Mouse (Mus musculus) limb, embryonic 14.5 days (tissue): Measurements from ENCODE around the gene Cox6b1. TPM values are rescaled to one million over a fixed set of nuclear protein-coding genes. Genes with fewer than 3 reads are reported as not detected.

ENCODE experiments used
- ATAC-seq: fragments of 200-750 bp; cut with Nextera tagmentation; 2 replicates; pipeline ENCODE4 v1.8.0; 2017; ENCODE audit warnings: low read depth, moderate number of reproducible peaks, moderate TSS enrichment; ENCODE audit not compliant: low FRiP score
- DNase-seq: peaks from one replicate; pipeline ENCODE4 v3.0.0-alpha.2; 2015; ENCODE audit warnings: low spot score
- H3K27ac ChIP-seq: fragments of 300-500 bp; sonication (generic); replicated peaks from 2 replicates; pipeline ENCODE4 v1.5.1; 2014; ENCODE audit warnings: low read depth, mild to moderate bottlenecking, low read length, moderate library complexity, mixed read lengths
- H3K27me3 ChIP-seq: fragments of 300-500 bp; sonication (generic); 2 replicates; pipeline ENCODE4 v1.6.1; 2014; ENCODE audit warnings: low read length, mixed read lengths; ENCODE audit not compliant: control insufficient read depth, insufficient read depth
- H3K36me3 ChIP-seq: fragments of 300-500 bp; sonication (generic); 2 replicates; pipeline ENCODE4 v1.6.1; 2014; ENCODE audit warnings: mild to moderate bottlenecking, low read length, moderate library complexity, mixed read lengths; ENCODE audit not compliant: control insufficient read depth, insufficient read depth
- H3K4me1 ChIP-seq: fragments of 300-500 bp; sonication (generic); 2 replicates; pipeline ENCODE4 v1.6.1; 2014; ENCODE audit warnings: antibody characterized with exemption, low read length, mixed read lengths; ENCODE audit not compliant: control insufficient read depth, insufficient read depth
- H3K4me2 ChIP-seq: fragments of 300-500 bp; sonication (generic); replicated peaks from 2 replicates; pipeline ENCODE4 v1.6.1; 2014; ENCODE audit warnings: low read depth, mild to moderate bottlenecking, low read length, moderate library complexity; ENCODE audit not compliant: severe bottlenecking
- H3K4me3 ChIP-seq: fragments of 300-500 bp; sonication (generic); replicated peaks from 2 replicates; pipeline ENCODE4 v1.5.1; 2014; ENCODE audit warnings: low read length
- H3K9ac ChIP-seq: fragments of 300-500 bp; sonication (generic); 2 replicates; pipeline ENCODE4 v1.6.1; 2014; ENCODE audit warnings: mild to moderate bottlenecking, low read depth, low read length, moderate library complexity; ENCODE audit not compliant: severe bottlenecking
- H3K9me3 ChIP-seq: fragments of 300-500 bp; sonication (generic); 2 replicates; pipeline ENCODE4 v1.6.1; 2016; ENCODE audit warnings: low read length; ENCODE audit not compliant: control insufficient read depth
- POLR2A ChIP-seq: fragments of 200-500 bp; IDR thresholded peaks from 2 replicates; pipeline ENCODE4 v1.8.0; 2012; ENCODE audit warnings: inconsistent platforms, mild to moderate bottlenecking, moderate library complexity, borderline replicate concordance; ENCODE audit not compliant: insufficient read depth, insufficient read length; ENCODE audit errors: extremely low read depth
- WGBS: fragments of 180-500 bp; shearing (Covaris S2); extraction: QIAGEN DNeasy Blood & Tissue Kit; methylation state at CpG from one replicate; pipeline ENCODE4 v1.1.7; 2014; 5-methylcytosine and 5-hydroxymethylcytosine counted together
- microRNA-seq: library from miRNA; unstranded; fragments of <30 nt; microRNA quantifications from one replicate; pipeline ENCODE4, GENCODE M21; 2016
- polyA plus RNA-seq, 2 experiments: library from polyadenylated mRNA; depleted of rRNA in 1 of 2; stranded (reverse) in 1 of 2; unstranded in 1 of 2; fragments of >200 nt; fragmentation: Nextera tagmentation in 1 of 2; extraction: Ambion mirVana in 1 of 2; gene quantifications; 2 replicates each; pipeline versions ENCODE4 v1.2.1 to v1.2.3; 2012 to 2014

The Cox6b1 gene
- polyA plus RNA-seq, 2 experiments: 677 to 875 TPM

- no peak overlapping the region for H3K4me3 ChIP-seq
- H3K9ac ChIP-seq: no peak overlapping the region
- TF ChIP-seq POLR2A: no peak
- DNase-seq (no peak), ATAC-seq (no peak)
- H3K27me3 ChIP-seq: no peaks in the 10 kb centered on the region
- peaks cover 67% of the 10 kb centered on the region for H3K36me3 ChIP-seq
- no peak overlapping the region for H3K27ac ChIP-seq
- no peaks in the 10 kb centered on the region for H3K9me3 ChIP-seq
- 86% methylated on average over 11 of the region's 11 CpGs for WGBS
- peaks cover 5% of the 10 kb centered on the region; the same call in 1 of the 2 replicates for H3K4me1 ChIP-seq
- H3K4me2 ChIP-seq: no peak overlapping the region
Measured at GRCm38 (mm10) chr7:30567555-30567954, 58.4 kb downstream of the Cox6b1 start.

Small RNA genes within 50 kb of the gene (microRNA-seq; reads per million reads assigned to microRNA genes)
- not detected for gene Mir3569

Other genes with a start within 250 kb of the Cox6b1 start
Only the 30 nearest of the 32 such genes appear.
- 54.2 and 79.2 TPM in 2 replicates for gene Tyrobp, start 212.4 kb downstream of the Cox6b1 start, polyA plus RNA-seq (2012; rRNA removed)
- 69.8 and 84.7 TPM in 2 replicates for gene Tyrobp, start 212.4 kb downstream of the Cox6b1 start, polyA plus RNA-seq (2014; fragmentation: Nextera tagmentation; extraction: Ambion mirVana)
- 1.9 and 2.2 TPM in 2 replicates for gene Hcst, start 206.3 kb downstream of the Cox6b1 start, polyA plus RNA-seq (2012; rRNA removed)
- 0.70 and 3.0 TPM in 2 replicates for gene Hcst, start 206.3 kb downstream of the Cox6b1 start, polyA plus RNA-seq (2014; fragmentation: Nextera tagmentation; extraction: Ambion mirVana)
- 3.0 and 3.5 TPM in 2 replicates for gene Nfkbid, start 204.4 kb downstream of the Cox6b1 start, polyA plus RNA-seq (2012; rRNA removed)
- gene Nfkbid, start 204.4 kb downstream of the Cox6b1 start, polyA plus RNA-seq (2014; fragmentation: Nextera tagmentation; extraction: Ambion mirVana): 1.7 and 2.2 TPM in 2 replicates
- gene Aplp1, start 180.6 kb downstream of the Cox6b1 start, polyA plus RNA-seq (2012; rRNA removed): 41.9 and 55.5 TPM in 2 replicates
- 31.4 and 37.4 TPM in 2 replicates for gene Aplp1, start 180.6 kb downstream of the Cox6b1 start, polyA plus RNA-seq (2014; fragmentation: Nextera tagmentation; extraction: Ambion mirVana)
- 0.06 and 0.13 TPM in 2 replicates for gene Kirrel2, start 168.5 kb downstream of the Cox6b1 start, polyA plus RNA-seq (2012; rRNA removed)
- gene Kirrel2, start 168.5 kb downstream of the Cox6b1 start, polyA plus RNA-seq (2014; fragmentation: Nextera tagmentation; extraction: Ambion mirVana): 0.07 TPM in 1 of 2 replicates, not detected in the other
- 0.03 and 0.06 TPM in 2 replicates for gene Nphs1, start 167.8 kb downstream of the Cox6b1 start, polyA plus RNA-seq (2012; rRNA removed)
- gene Nphs1, start 167.8 kb downstream of the Cox6b1 start, polyA plus RNA-seq (2014; fragmentation: Nextera tagmentation; extraction: Ambion mirVana): 0.14 and 0.23 TPM in 2 replicates
- 0.04 and 0.11 TPM in 2 replicates for gene Prodh2, start 132.5 kb downstream of the Cox6b1 start, polyA plus RNA-seq (2012; rRNA removed)
- not detected in 2 replicates for gene Prodh2, start 132.5 kb downstream of the Cox6b1 start, polyA plus RNA-seq (2014; fragmentation: Nextera tagmentation; extraction: Ambion mirVana)
- 66.1 and 91.7 TPM in 2 replicates for gene Arhgap33, start 91.1 kb downstream of the Cox6b1 start, polyA plus RNA-seq (2012; rRNA removed)
- 9.7 and 14.2 TPM in 2 replicates for gene Arhgap33, start 91.1 kb downstream of the Cox6b1 start, polyA plus RNA-seq (2014; fragmentation: Nextera tagmentation; extraction: Ambion mirVana)
- gene Hspb6, start 74.0 kb downstream of the Cox6b1 start, polyA plus RNA-seq (2012; rRNA removed): 15.4 and 18.6 TPM in 2 replicates
- gene Hspb6, start 74.0 kb downstream of the Cox6b1 start, polyA plus RNA-seq (2014; fragmentation: Nextera tagmentation; extraction: Ambion mirVana): 15.7 and 16.8 TPM in 2 replicates
- gene Proser3, start 73.9 kb downstream of the Cox6b1 start, polyA plus RNA-seq (2012; rRNA removed): 31.8 and 47.3 TPM in 2 replicates
- 9.4 and 10.8 TPM in 2 replicates for gene Proser3, start 73.9 kb downstream of the Cox6b1 start, polyA plus RNA-seq (2014; fragmentation: Nextera tagmentation; extraction: Ambion mirVana)
- 35.8 and 38.7 TPM in 2 replicates for gene Lin37, start 66.3 kb downstream of the Cox6b1 start, polyA plus RNA-seq (2012; rRNA removed)
- 38.5 and 45.8 TPM in 2 replicates for gene Lin37, start 66.3 kb downstream of the Cox6b1 start, polyA plus RNA-seq (2014; fragmentation: Nextera tagmentation; extraction: Ambion mirVana)
- gene U2af1l4, start 62.9 kb downstream of the Cox6b1 start, polyA plus RNA-seq (2012; rRNA removed): 71.8 and 75.8 TPM in 2 replicates
- 95.6 and 99.2 TPM in 2 replicates for gene U2af1l4, start 62.9 kb downstream of the Cox6b1 start, polyA plus RNA-seq (2014; fragmentation: Nextera tagmentation; extraction: Ambion mirVana)
- gene Gm49396, start 62.8 kb downstream of the Cox6b1 start, polyA plus RNA-seq (2012; rRNA removed): 7.3 and 8.9 TPM in 2 replicates
- 5.0 and 7.4 TPM in 2 replicates for gene Gm49396, start 62.8 kb downstream of the Cox6b1 start, polyA plus RNA-seq (2014; fragmentation: Nextera tagmentation; extraction: Ambion mirVana)
- 141 and 161 TPM in 2 replicates for gene Psenen, start 62.5 kb downstream of the Cox6b1 start, polyA plus RNA-seq (2012; rRNA removed)
- gene Psenen, start 62.5 kb downstream of the Cox6b1 start, polyA plus RNA-seq (2014; fragmentation: Nextera tagmentation; extraction: Ambion mirVana): 136 and 137 TPM in 2 replicates
- 5.2 and 6.0 TPM in 2 replicates for gene Igflr1, start 60.7 kb downstream of the Cox6b1 start, polyA plus RNA-seq (2012; rRNA removed)
- 1.7 and 4.9 TPM in 2 replicates for gene Igflr1, start 60.7 kb downstream of the Cox6b1 start, polyA plus RNA-seq (2014; fragmentation: Nextera tagmentation; extraction: Ambion mirVana)
- 62.0 and 73.8 TPM in 2 replicates for gene Kmt2b, start 37.4 kb downstream of the Cox6b1 start, polyA plus RNA-seq (2012; rRNA removed)
- 13.1 and 15.4 TPM in 2 replicates for gene Kmt2b, start 37.4 kb downstream of the Cox6b1 start, polyA plus RNA-seq (2014; fragmentation: Nextera tagmentation; extraction: Ambion mirVana)
- 0.51 and 0.55 TPM in 2 replicates for gene Zbtb32, start 27.2 kb downstream of the Cox6b1 start, polyA plus RNA-seq (2012; rRNA removed)
- 0.62 and 0.67 TPM in 2 replicates for gene Zbtb32, start 27.2 kb downstream of the Cox6b1 start, polyA plus RNA-seq (2014; fragmentation: Nextera tagmentation; extraction: Ambion mirVana)
- 4.7 and 5.7 TPM in 2 replicates for gene Upk1a, start 13.3 kb downstream of the Cox6b1 start, polyA plus RNA-seq (2012; rRNA removed)
- 1.2 and 1.7 TPM in 2 replicates for gene Upk1a, start 13.3 kb downstream of the Cox6b1 start, polyA plus RNA-seq (2014; fragmentation: Nextera tagmentation; extraction: Ambion mirVana)
- 0.17 TPM in 1 of 2 replicates, not detected in the other for gene Etv2, start 9.7 kb upstream of the Cox6b1 start, polyA plus RNA-seq (2012; rRNA removed)
- gene Etv2, start 9.7 kb upstream of the Cox6b1 start, polyA plus RNA-seq (2014; fragmentation: Nextera tagmentation; extraction: Ambion mirVana): 0.19 TPM in 1 of 2 replicates, not detected in the other
- gene Rbm42, start 24.2 kb upstream of the Cox6b1 start, polyA plus RNA-seq (2012; rRNA removed): 68.1 and 87.7 TPM in 2 replicates
- 107 and 113 TPM in 2 replicates for gene Rbm42, start 24.2 kb upstream of the Cox6b1 start, polyA plus RNA-seq (2014; fragmentation: Nextera tagmentation; extraction: Ambion mirVana)
- gene Haus5, start 38.8 kb upstream of the Cox6b1 start, polyA plus RNA-seq (2012; rRNA removed): 38.8 and 45.0 TPM in 2 replicates
- 35.0 and 35.6 TPM in 2 replicates for gene Haus5, start 38.8 kb upstream of the Cox6b1 start, polyA plus RNA-seq (2014; fragmentation: Nextera tagmentation; extraction: Ambion mirVana)
- not detected in 2 replicates for gene Pmis2, start 45.5 kb upstream of the Cox6b1 start, polyA plus RNA-seq (2012; rRNA removed)
- not detected in 2 replicates for gene Pmis2, start 45.5 kb upstream of the Cox6b1 start, polyA plus RNA-seq (2014; fragmentation: Nextera tagmentation; extraction: Ambion mirVana)
- gene 2200002J24Rik, start 72.8 kb upstream of the Cox6b1 start, polyA plus RNA-seq (2012; rRNA removed): 0.44 TPM in 1 of 2 replicates, not detected in the other
- gene 2200002J24Rik, start 72.8 kb upstream of the Cox6b1 start, polyA plus RNA-seq (2014; fragmentation: Nextera tagmentation; extraction: Ambion mirVana): 0.51 TPM in 1 of 2 replicates, not detected in the other
- gene Atp4a, start 86.1 kb upstream of the Cox6b1 start, polyA plus RNA-seq (2012; rRNA removed): 0.89 and 1.0 TPM in 2 replicates
- 0.30 and 0.48 TPM in 2 replicates for gene Atp4a, start 86.1 kb upstream of the Cox6b1 start, polyA plus RNA-seq (2014; fragmentation: Nextera tagmentation; extraction: Ambion mirVana)
- 178 and 233 TPM in 2 replicates for gene Tmem147, start 103.4 kb upstream of the Cox6b1 start, polyA plus RNA-seq (2012; rRNA removed)
- gene Tmem147, start 103.4 kb upstream of the Cox6b1 start, polyA plus RNA-seq (2014; fragmentation: Nextera tagmentation; extraction: Ambion mirVana): 221 and 231 TPM in 2 replicates
- not detected in 2 replicates for gene Gapdhs, start 117.5 kb upstream of the Cox6b1 start, polyA plus RNA-seq (2012; rRNA removed)
- 0.75 TPM in 1 of 2 replicates, not detected in the other for gene Gapdhs, start 117.5 kb upstream of the Cox6b1 start, polyA plus RNA-seq (2014; fragmentation: Nextera tagmentation; extraction: Ambion mirVana)
- gene Sbsn, start 125.3 kb upstream of the Cox6b1 start, polyA plus RNA-seq (2012; rRNA removed): 15.1 and 28.4 TPM in 2 replicates
- 21.3 and 38.7 TPM in 2 replicates for gene Sbsn, start 125.3 kb upstream of the Cox6b1 start, polyA plus RNA-seq (2014; fragmentation: Nextera tagmentation; extraction: Ambion mirVana)
- gene Dmkn, start 137.6 kb upstream of the Cox6b1 start, polyA plus RNA-seq (2012; rRNA removed): 124 and 151 TPM in 2 replicates
- 168 and 289 TPM in 2 replicates for gene Dmkn, start 137.6 kb upstream of the Cox6b1 start, polyA plus RNA-seq (2014; fragmentation: Nextera tagmentation; extraction: Ambion mirVana)
- gene Krtdap, start 161.7 kb upstream of the Cox6b1 start, polyA plus RNA-seq (2012; rRNA removed): 290 and 318 TPM in 2 replicates
- 833 and 1,442 TPM in 2 replicates for gene Krtdap, start 161.7 kb upstream of the Cox6b1 start, polyA plus RNA-seq (2014; fragmentation: Nextera tagmentation; extraction: Ambion mirVana)
- 0.12 and 0.18 TPM in 2 replicates for gene Ffar2, start 197.6 kb upstream of the Cox6b1 start, polyA plus RNA-seq (2012; rRNA removed)
- gene Ffar2, start 197.6 kb upstream of the Cox6b1 start, polyA plus RNA-seq (2014; fragmentation: Nextera tagmentation; extraction: Ambion mirVana): 0.44 TPM in 1 of 2 replicates, not detected in the other